Mouse (Mus musculus): ENCODE measurements around the gene Entpd6. TPM values are rescaled to one million over a fixed set of nuclear protein-coding genes. Genes with fewer than 3 reads are reported as not detected.
A peak's percentile ranks its signal among the peaks of the same experiment; 100 is the strongest.

Gene Entpd6
- total RNA-seq (2021): 10 to 100 TPM in 1 of 2 experiments, 1 to 10 TPM in 1; 7.2 to 11.4 TPM
- long read RNA-seq, experiment 1, transcript Entpd6-201 (14 exons, 2,540 nt): major isoform, 8 of 23 reads
- long read RNA-seq, experiment 1, partial matches to known transcripts: 4 of 23 reads
- long read RNA-seq, experiment 1, other reads (novel, unspliced or antisense): 10 of 23 reads
- long read RNA-seq, experiment 2, partial matches to known transcripts: 1 of 5 reads
- long read RNA-seq, experiment 2, other reads (novel, unspliced or antisense): 2 of 5 reads

DNA sequence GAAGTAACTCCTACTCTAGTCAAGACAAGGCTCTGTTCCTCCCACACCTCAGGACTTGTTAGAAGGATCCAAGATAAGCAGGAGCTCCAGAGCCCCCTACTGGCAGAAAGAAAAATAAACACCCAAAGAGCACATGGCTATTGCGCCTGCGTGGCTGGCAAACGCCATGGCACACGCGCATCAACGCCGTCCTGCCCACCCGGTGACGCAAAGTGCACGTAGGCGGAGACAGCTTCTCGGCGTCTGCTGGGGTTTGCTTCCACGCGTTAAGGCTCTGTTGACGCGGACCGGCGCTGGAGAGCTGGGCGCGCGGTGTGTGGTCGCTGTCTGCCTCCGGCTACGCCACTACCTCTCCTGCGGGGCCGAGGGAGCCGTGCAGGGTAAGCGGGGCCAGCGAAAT is at the start of gene Entpd6:
Gene Entpd6 (plus strand): TSS at position 189 of the 400 bp plus-strand sequence.
- peak; percentile 95 to 96 for DNase-seq

DNA sequence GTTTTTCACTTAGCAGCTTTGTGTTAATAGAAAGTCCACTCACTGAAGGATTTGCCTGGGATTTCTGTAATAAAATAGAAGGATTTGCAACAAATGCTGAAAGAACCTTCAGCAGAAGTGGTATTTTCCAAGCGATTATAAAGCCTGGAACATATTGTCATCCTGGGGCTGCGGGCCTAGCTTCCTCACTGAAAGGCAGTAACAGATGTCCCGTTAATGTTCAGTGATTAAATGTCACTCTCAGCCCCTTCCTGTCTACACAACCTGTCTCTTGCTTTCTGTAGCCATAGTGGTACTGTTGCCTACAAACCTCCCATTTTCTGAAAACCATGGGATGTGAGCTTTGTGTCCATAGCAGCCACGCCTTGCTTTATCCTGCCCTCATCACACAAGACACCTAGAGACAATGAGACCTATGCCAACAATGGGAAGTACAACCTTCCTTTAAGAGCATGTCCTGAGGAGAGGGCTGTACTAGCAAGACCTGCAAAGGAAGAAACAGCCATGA is 36.6 kb upstream of the Entpd6 start:
- no peak for DNase-seq

DNA sequence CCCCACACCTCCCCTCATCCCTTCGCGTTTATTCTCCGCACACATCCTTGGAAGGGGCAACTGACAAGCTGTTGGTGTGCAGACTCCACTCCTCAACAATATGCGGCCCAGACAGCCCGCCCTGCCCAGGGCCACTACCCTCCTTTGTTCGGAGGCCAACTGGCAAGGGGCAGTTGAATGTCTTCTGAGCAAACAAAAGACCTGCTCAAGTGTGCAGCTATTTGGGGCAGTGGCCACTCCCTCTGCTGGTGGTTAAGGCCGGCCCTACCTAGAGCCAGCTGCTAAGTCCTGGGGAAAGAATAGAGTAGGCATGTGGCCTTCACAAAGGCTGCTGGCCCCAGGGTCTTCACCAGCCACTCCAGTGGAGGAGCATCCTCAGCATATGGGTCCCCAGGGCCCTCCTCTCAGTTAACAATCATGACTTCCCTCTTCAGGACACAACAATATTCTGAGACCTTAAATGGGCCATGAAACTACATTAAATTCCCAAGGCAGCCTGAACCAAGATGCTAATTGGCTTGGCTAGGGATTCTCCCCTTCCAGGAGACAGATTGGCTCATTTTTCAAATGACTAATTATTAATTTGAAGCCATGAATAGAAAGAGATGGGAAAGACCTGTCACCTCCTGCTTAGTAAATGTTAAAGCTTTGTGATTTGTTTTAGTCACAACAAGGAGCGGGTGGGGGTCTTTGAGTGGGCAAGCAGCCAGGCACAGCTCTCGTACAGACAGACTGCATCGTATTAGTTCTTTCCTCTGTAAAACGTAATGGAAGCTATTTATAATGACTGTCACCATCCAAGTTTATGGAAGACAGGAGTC is 12.9 kb upstream of the Entpd6 start:
- no peak for DNase-seq

DNA sequence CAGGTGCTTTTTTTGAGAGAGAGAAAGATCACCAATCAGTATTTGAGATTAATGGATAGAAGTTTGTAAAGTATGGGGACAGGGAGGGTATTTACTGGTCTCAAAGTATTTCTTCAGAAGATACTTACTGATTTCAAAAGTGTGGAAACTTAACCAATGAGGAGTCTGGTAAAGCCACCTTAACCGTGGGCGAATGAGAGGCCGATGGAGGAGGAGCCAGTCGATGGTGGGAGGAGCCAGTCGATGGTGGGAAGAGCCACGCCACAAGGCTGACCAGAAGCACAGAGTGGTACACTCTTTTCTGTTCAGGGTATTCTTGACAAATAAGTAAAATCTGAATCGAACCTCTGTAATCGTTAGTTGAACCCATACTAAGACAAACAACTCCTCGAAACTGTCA is 11.0 kb upstream of the Entpd6 start:
- DNase-seq: no peak

GRCm38 (mm10) chr2:150740145-150740841 is 8.5 kb upstream of the Entpd6 start:
- DNase-seq: no peak

DNA sequence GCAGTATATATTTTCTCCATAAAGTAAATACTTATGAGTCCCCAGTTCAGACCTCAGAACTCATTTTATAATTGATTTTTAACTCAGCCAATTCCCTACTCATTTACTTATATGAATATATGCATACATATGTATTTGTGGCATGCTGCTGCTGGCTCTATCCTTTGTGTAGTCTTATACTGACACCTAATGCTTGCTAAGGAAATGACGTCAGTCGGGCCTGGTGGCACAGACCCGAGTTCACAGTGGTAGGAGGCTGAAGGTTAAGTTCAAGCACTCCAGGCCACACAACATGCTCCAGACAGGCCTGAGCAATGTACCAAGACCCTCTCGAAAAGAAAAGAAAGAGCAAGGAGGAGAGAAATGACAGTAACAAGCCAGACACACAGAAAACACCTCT is 7.4 kb upstream of the Entpd6 start:
- DNase-seq: no peak

- DNase-seq: no peak
These were observed 3.8 kb upstream of the Entpd6 start for GRCm38 (mm10) chr2:150745016-150745415.

DNA sequence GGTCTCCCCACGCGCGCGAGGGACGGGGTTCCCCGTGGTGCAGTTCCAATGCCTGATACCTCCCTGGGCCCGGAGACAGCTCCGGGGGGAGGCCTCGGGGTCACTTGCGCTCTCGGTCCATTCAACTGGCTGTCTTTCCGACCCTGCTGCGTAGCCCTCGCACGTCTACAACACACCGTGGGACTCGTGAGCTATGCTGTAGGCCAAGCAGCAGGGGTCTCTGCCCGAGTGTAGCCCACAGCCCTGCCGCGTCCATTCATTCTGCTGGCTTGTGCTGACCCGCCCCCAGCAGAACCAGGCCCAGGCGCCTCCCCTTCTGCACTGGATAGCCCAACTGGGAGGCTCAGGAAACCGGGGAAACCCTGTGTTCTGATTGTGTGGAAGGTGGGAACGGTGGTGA is 441 bp downstream of the Entpd6 start:
- DNase-seq: peak; percentile 47 to 61

- no peak for DNase-seq
These were observed 1.5 kb downstream of the Entpd6 start for GRCm38 (mm10) chr2:150750129-150750979.

DNA sequence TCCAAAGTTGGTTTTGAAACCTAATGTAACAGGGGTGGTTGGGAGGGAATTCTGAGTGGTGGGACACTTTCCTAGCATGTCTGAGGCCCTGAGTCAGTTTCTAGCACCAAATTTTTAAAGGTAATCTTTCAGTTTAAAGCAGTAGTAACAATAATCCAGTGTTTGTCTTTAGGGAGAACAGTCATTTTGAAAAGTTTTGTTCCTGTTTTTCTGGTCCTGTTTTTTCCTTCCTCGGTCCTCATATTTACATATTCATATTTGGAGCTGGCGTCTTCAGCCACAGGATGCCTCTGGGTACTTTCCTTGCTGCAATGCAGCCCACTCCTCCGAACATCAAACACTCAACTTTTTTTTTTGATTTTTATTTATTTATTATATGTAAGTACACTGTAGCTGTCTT is 6.2 kb downstream of the Entpd6 start:
- DNase-seq: no peak

- DNase-seq: no peak
These were observed 12.6 kb downstream of the Entpd6 start for GRCm38 (mm10) chr2:150761476-150761875.

GRCm38 (mm10) chr2:150765619-150766018 is 16.8 kb downstream of the Entpd6 start:
- peak; percentile 22 to 45 for DNase-seq

GRCm38 (mm10) chr2:150766083-150766862 is 17.4 kb downstream of the Entpd6 start:
- DNase-seq: no peak

GRCm38 (mm10) chr2:150768678-150769077 is 19.8 kb downstream of the Entpd6 start:
- DNase-seq: no peak

DNA sequence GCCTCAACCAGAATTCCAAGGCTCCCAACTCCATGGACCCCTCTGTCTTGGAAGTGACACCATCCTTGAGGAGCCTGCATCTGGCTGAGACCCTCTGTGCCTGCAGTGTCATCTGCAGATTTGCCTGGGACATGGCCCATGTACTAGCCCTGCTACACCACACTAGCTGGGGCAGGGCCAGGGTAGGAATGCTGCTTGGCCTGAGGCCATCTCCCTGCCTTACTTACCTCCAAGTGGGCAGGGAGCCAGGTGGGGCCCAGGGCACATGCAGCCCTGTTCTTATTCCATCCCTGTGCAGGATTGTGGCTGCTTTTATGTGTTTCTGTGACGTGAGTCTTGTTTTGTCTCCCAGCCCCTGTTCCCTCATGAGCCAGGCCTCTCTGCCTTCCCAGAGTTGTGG is 21.9 kb downstream of the Entpd6 start:
- DNase-seq: peak; percentile 42 to 68

DNA sequence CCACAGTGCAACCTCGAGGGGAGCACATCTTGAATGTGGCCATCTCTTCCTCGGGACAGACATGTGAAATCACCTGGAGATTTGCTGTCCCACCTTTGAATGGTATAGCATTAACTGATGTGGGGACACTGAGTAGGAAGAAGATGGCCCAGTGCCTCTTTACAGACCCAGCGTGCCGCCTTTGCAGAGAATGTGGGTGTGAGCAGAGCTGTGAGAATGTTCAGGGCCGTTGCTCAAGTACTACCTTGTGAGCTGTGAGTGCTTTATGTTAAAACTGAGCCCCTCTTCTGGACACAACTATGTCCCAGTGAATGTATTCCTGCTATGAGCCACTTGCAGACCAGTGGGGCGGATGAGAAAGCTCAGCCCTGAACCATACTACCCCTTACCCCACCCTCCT is 22.3 kb downstream of the Entpd6 start:
- no peak for DNase-seq

DNA sequence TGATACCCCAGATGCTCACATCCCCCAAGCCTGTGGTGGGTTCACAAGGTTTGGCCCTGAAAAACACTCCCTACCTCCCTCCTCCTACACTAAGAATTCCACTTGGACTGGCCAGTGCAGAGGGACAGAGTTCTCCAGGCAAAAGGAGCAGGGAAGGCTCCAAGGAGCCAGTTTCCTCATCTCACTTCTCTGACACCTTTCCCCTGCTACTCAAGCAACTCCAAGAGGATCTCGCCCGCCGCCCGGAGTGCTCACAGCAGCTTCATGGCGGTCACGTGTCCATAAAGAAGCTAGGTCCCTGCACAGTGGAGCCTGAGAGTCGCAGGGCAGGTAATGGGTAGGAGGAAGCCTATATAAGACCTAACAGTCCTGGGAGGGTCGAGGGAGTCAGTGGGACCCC is 23.2 kb downstream of the Entpd6 start:
- DNase-seq: no peak

- DNase-seq: no peak
These were observed 23.8 kb downstream of the Entpd6 start for GRCm38 (mm10) chr2:150772466-150773119.

- DNase-seq: no peak
These were observed 34.0 kb downstream of the Entpd6 start for GRCm38 (mm10) chr2:150782801-150783200.
